ENCODE assay signal across 29 mouse cellular contexts in genomic region chr19:10828321-10828720, GRCm38 (mm10). TPM values are rescaled to one million over a fixed set of nuclear protein-coding genes. Genes with fewer than 3 reads are reported as not detected.
DNase-seq lines count a peak whose midpoint lies in the region; ATAC-seq and TF ChIP-seq lines count a peak whose summit lies in the region.
"Had no signal": no experiment of that assay in that cellular context is flagged by ENCODE, and none has a peak within 500 bp of the region (broad histone marks: within the 10 kb centered on the region; RNA-seq: fewer than 3 reads in every experiment).

No protein-coding gene starts in this region.

- no peak for TF ChIP-seq POLR2A in CH12.LX (IDR thresholded peaks at IDR 0.05; ENCODE audit: low read depth, low read length)
- no peak for TF ChIP-seq POLR2A in small intestine, adult 2 months (IDR thresholded peaks at IDR 0.05; ENCODE audit: low read depth, low read length)

- H3K4me2 ChIP-seq in CH12.LX (ENCODE audit: insufficient read depth, low read depth, poor library complexity, severe bottlenecking), result no peak overlapping the region
- no peak overlapping the region for H3K4me2 ChIP-seq in kidney, embryonic 15.5 days
- H3K4me2 ChIP-seq: embryonic facial prominence, embryonic 15.5 days; hindbrain, embryonic 12.5 days had no signal

- peaks cover 9 to 42% of the 10 kb centered on the region in 2 experiments; a peak in 3 of 4 replicates for H3K4me1 ChIP-seq in CH12.LX (ENCODE audit: control insufficient read depth in 1 of 2, insufficient read depth in 2 of 2)
- no peaks in the 10 kb centered on the region; the same call in 1 of the 2 replicates for H3K4me1 ChIP-seq in small intestine, adult 2 months (ENCODE audit: control insufficient read depth, insufficient read depth, insufficient read length, low read length)
- H3K4me1 ChIP-seq in kidney, embryonic 15.5 days, result no peaks in the 10 kb centered on the region
- H3K4me1 ChIP-seq: embryonic facial prominence, embryonic 15.5 days; heart, embryonic 10.5 days; hindbrain, embryonic 12.5 days had no signal

- no peaks in the 10 kb centered on the region for H3K9me3 ChIP-seq in CH12.LX (replicated peaks; ENCODE audit: low read length)
- no peaks in the 10 kb centered on the region for H3K9me3 ChIP-seq in kidney, embryonic 15.5 days (replicated peaks)
- H3K9me3 ChIP-seq: embryonic facial prominence, embryonic 15.5 days; forebrain, embryonic 10.5 days; heart, embryonic 10.5 days; hindbrain, embryonic 12.5 days had no signal

- ATAC-seq in kidney, embryonic 15.5 days (replicated peaks; ENCODE audit: low FRiP score), result no peak
- ATAC-seq: forebrain, embryonic 14.5 days; hindbrain, embryonic 16.5 days had no signal

- TF ChIP-seq CTCF in CH12.LX (conservative IDR thresholded peaks at IDR 0.05 in 1 of 2, IDR thresholded peaks at IDR 0.05 in 1 of 2; ENCODE audit: low read depth in 2 of 2, low read length in 2 of 2), result no peak
- TF ChIP-seq CTCF in small intestine, adult 2 months (IDR thresholded peaks at IDR 0.05; ENCODE audit: extremely low read depth, insufficient read length, insufficient replicate concordance, low read depth, low read length), result no peak

- no peaks in the 10 kb centered on the region for H3K36me3 ChIP-seq in CH12.LX (replicated peaks in 1 of 2; ENCODE audit: control insufficient read depth in 1 of 2, insufficient read depth in 1 of 2, low read length in 1 of 2)
- H3K36me3 ChIP-seq in small intestine, adult 2 months (ENCODE audit: control insufficient read depth, insufficient read depth, low read length), result no peaks in the 10 kb centered on the region
- no peaks in the 10 kb centered on the region for H3K36me3 ChIP-seq in kidney, embryonic 15.5 days
- H3K36me3 ChIP-seq: embryonic facial prominence, embryonic 15.5 days; forebrain, embryonic 10.5 days; heart, embryonic 10.5 days; hindbrain, embryonic 12.5 days had no signal

- no peak overlapping the region for H3K27ac ChIP-seq in CH12.LX (ENCODE audit: insufficient read depth, low read depth)
- no peak overlapping the region for H3K27ac ChIP-seq in small intestine, adult 2 months (ENCODE audit: insufficient read depth, low read depth, low read length)
- no peak overlapping the region for H3K27ac ChIP-seq in kidney, embryonic 15.5 days
- H3K27ac ChIP-seq: embryonic facial prominence, embryonic 15.5 days; forebrain, embryonic 10.5 days; heart, embryonic 10.5 days; hindbrain, embryonic 12.5 days had no signal

- in situ Hi-C loops in CH12.LX (cut with MboI; ENCODE audit: low pct_ligation_motif_present, low pct_unique_long_range_greater_than_20kb, low sequenced_read_pairs), result loop anchor here (5.0 kb wide), 1 partner anchor 86 kb away; no protein-coding TSS in a partner anchor

- H3K9ac ChIP-seq in CH12.LX (ENCODE audit: insufficient read depth, low read depth), result no peak overlapping the region
- no peak overlapping the region for H3K9ac ChIP-seq in kidney, embryonic 15.5 days
- H3K9ac ChIP-seq: embryonic facial prominence, embryonic 15.5 days; hindbrain, embryonic 12.5 days had no signal

- no peaks in the 10 kb centered on the region for H3K27me3 ChIP-seq in CH12.LX (replicated peaks)
- no peaks in the 10 kb centered on the region for H3K27me3 ChIP-seq in small intestine, adult 2 months (ENCODE audit: control insufficient read depth, insufficient read depth, low read length)
- H3K27me3 ChIP-seq in kidney, embryonic 15.5 days, result no peaks in the 10 kb centered on the region
- H3K27me3 ChIP-seq: embryonic facial prominence, embryonic 15.5 days; hindbrain, embryonic 12.5 days had no signal

- H3K4me3 ChIP-seq in CH12.LX (replicated peaks in 1 of 3; ENCODE audit: low read depth in 2 of 3, low read length in 2 of 3, poor library complexity in 1 of 3), result no peak overlapping the region
- H3K4me3 ChIP-seq in small intestine, adult 2 months (ENCODE audit: low read depth, low read length), result peak overlapping the region; percentile 31
- no peak overlapping the region for H3K4me3 ChIP-seq in kidney, embryonic 15.5 days (replicated peaks)
- H3K4me3 ChIP-seq: embryonic facial prominence, embryonic 15.5 days; erythroblast, embryonic 14.5 days; forebrain, embryonic 10.5 days; heart, embryonic 10.5 days; hindbrain, embryonic 12.5 days had no signal

- 85% methylated on average over 5 of the region's 5 CpGs for WGBS in small intestine, adult 2 months
- 89% methylated on average over 5 of the region's 5 CpGs for WGBS in kidney, embryonic 15.5 days

- DNase-seq in CH12.LX (ENCODE audit: extremely low read depth) (no peak), MN1 (ENCODE audit: low spot score) (no peak)
- DNase-seq in thymus, postnatal 10 days (ENCODE audit: low spot score in 2 of 2), result peak; percentile 47 to 55
- peak; percentile 63 for DNase-seq in thymus, postnatal 4 days
- DNase-seq in layer of hippocampus, postnatal 10 days (ENCODE audit: low spot score in 2 of 2), result no peak
- DNase-seq: adrenal gland, adult 2 months; adrenal gland, postnatal 36 days; B cell, adult 2 months; cerebellum, adult 11 months; cerebellum, adult 8-10 months; cerebellum, postnatal 14 days; embryo, embryonic 11 days; gastrocnemius, postnatal 10 days; heart, adult 18-20 months; heart, postnatal 10 days; heart, postnatal 4 days had no signal

- no peaks in the 10 kb centered on the region for H3K79me2 ChIP-seq in CH12.LX (replicated peaks; ENCODE audit: control insufficient read depth, extremely low read depth, insufficient read depth, poor library complexity, severe bottlenecking)

- peak; percentile 42; the same call in 1 of the 2 replicates for TF ChIP-seq EP300 in CH12.LX (IDR thresholded peaks at IDR 0.05; ENCODE audit: low read length)

- no peak for TF ChIP-seq RAD21 in CH12.LX (IDR thresholded peaks at IDR 0.05; ENCODE audit: low read depth, low read length)

- dilution Hi-C loops in CH12.LX (cut with MboI; ENCODE audit: extremely low pct_ligation_motif_present, extremely low pct_unique_long_range_greater_than_20kb, low sequenced_read_pairs), result no loop called here

TF ChIP-seq in CH12.LX, 34 proteins besides CTCF, POLR2A, EP300 and RAD21:
- TF ChIP-seq ZNF384 (IDR thresholded peaks at IDR 0.05; ENCODE audit: low read depth, low read length), result 0 out of 2 replicates have a peak, but pooled peaks have one; percentile 29
- TF ChIP-seq IRF4 (IDR thresholded peaks at IDR 0.05; ENCODE audit: low read depth, low read length), result peak; percentile 65
- no peak for TF ChIP-seq MAZ (IDR thresholded peaks at IDR 0.05; ENCODE audit: low read depth, low read length)
- TF ChIP-seq HCFC1 (IDR thresholded peaks at IDR 0.05; ENCODE audit: low read depth, low read length), result no peak

RNA-seq across cellular contexts. Expression of gene Cd6, which starts 1.5 kb away (rescaled TPM):
- total RNA-seq in CH12.LX (2012; rRNA removed), result 0.08 and 0.17 TPM in 2 replicates
- total RNA-seq in CH12.LX (2014; rRNA removed), result 0.09 and 0.15 TPM in 2 replicates
- polyA plus RNA-seq in CH12.LX (2012; ENCODE audit: insufficient read length, low read depth), result 0.73 and 1.3 TPM in 2 replicates
- polyA plus RNA-seq in small intestine, adult 2 months (2012; rRNA removed), result 3.0 and 5.4 TPM in 2 replicates
- polyA plus RNA-seq in kidney, embryonic 15.5 days (2015; fragmentation: Nextera tagmentation; extraction: Ambion mirVana), result 0.26 TPM in 1 of 2 replicates, not detected in the other
- not detected for total RNA-seq in layer of hippocampus, postnatal 10 days (2021)
- total RNA-seq: adrenal gland, adult 2 months had no signal
- polyA plus RNA-seq: brain, embryonic 14.5 days; embryonic facial prominence, embryonic 11.5 days; embryonic facial prominence, embryonic 15.5 days; erythroblast, embryonic 14.5 days; forebrain, embryonic 10.5 days; forebrain, embryonic 14.5 days; heart, embryonic 10.5 days; heart, embryonic 14.5 days; hindbrain, embryonic 12.5 days; hindbrain, embryonic 16.5 days had no signal

RNA-seq across cellular contexts. Expression of gene Slc15a3, which starts 11.2 kb away (rescaled TPM):
- 84.5 and 86.7 TPM in 2 replicates for total RNA-seq in CH12.LX (2012; rRNA removed)
- total RNA-seq in CH12.LX (2014; rRNA removed), result 89.3 and 94.3 TPM in 2 replicates
- polyA plus RNA-seq in CH12.LX (2012; ENCODE audit: insufficient read length, low read depth), result 217 and 219 TPM in 2 replicates
- polyA plus RNA-seq in small intestine, adult 2 months (2012; rRNA removed), result 9.1 and 14.4 TPM in 2 replicates
- polyA plus RNA-seq in kidney, embryonic 15.5 days (2015; fragmentation: Nextera tagmentation; extraction: Ambion mirVana), result 0.31 and 0.39 TPM in 2 replicates
- total RNA-seq in layer of hippocampus, postnatal 10 days (2021), result 1 to 10 TPM; 1.1 to 1.5 TPM
- total RNA-seq: common myeloid progenitor, adult 5-6 weeks had no signal

RNA-seq across cellular contexts. Expression of gene Tmem132a, which starts 41.4 kb away (rescaled TPM):
- total RNA-seq in CH12.LX (2012; rRNA removed), result 2.0 and 2.9 TPM in 2 replicates
- 0.05 TPM in 1 of 2 replicates, not detected in the other for total RNA-seq in CH12.LX (2014; rRNA removed)
- 20.2 and 22.9 TPM in 2 replicates for polyA plus RNA-seq in CH12.LX (2012; ENCODE audit: insufficient read length, low read depth)
- 4.9 and 5.0 TPM in 2 replicates for polyA plus RNA-seq in small intestine, adult 2 months (2012; rRNA removed)
- polyA plus RNA-seq in kidney, embryonic 15.5 days (2015; fragmentation: Nextera tagmentation; extraction: Ambion mirVana), result 77.5 and 89.7 TPM in 2 replicates
- 100 to 1,000 TPM; 250 to 259 TPM for total RNA-seq in layer of hippocampus, postnatal 10 days (2021)

RNA-seq across cellular contexts. Expression of gene Tmem109, which starts 53.5 kb away (rescaled TPM):
- 32.9 and 34.0 TPM in 2 replicates for total RNA-seq in CH12.LX (2012; rRNA removed)
- 14.8 and 17.9 TPM in 2 replicates for total RNA-seq in CH12.LX (2014; rRNA removed)
- 46.3 and 51.5 TPM in 2 replicates for polyA plus RNA-seq in CH12.LX (2012; ENCODE audit: insufficient read length, low read depth)
- polyA plus RNA-seq in small intestine, adult 2 months (2012; rRNA removed), result 23.6 and 26.8 TPM in 2 replicates
- polyA plus RNA-seq in kidney, embryonic 15.5 days (2015; fragmentation: Nextera tagmentation; extraction: Ambion mirVana), result 93.6 and 105 TPM in 2 replicates
- 10 to 100 TPM; 36.4 to 37.3 TPM for total RNA-seq in layer of hippocampus, postnatal 10 days (2021)

Comparison
In these comparisons a context has a peak if more than half of its experiments do, and no peak if none do; other contexts are left out.
1. DNase-seq: peak in thymus, postnatal 10 days (2 of 2) and thymus, postnatal 4 days (single experiment); none in CH12.LX (single experiment), MN1 (single experiment) and layer of hippocampus, postnatal 10 days (0 of 2).
2. RNA of gene Slc15a3, which starts 11.2 kb away (polyA plus RNA-seq): 217 to 219 TPM in CH12.LX; 9.1 to 14.4 TPM in small intestine, adult 2 months and 0.31 to 0.39 TPM in kidney, embryonic 15.5 days; every median in the first group is over 10 times any median in the second.